Mouse (Mus musculus) gastrocnemius, adult 18-20 months (tissue): ENCODE measurements at regions not wholly inside any gene's neighbourhood (a gene's known extent, or its start where the extent isn't known, plus 50 kb on each side); places are given as distances from the start of the nearest gene placed in this dataset.
A peak's percentile ranks its signal among the peaks of the same experiment; 100 is the strongest.

Experiments
- DNase-seq: peaks from one replicate; pipeline ENCODE4 v3.0.0; 2021; ENCODE audit warnings: low spot score

DNA sequence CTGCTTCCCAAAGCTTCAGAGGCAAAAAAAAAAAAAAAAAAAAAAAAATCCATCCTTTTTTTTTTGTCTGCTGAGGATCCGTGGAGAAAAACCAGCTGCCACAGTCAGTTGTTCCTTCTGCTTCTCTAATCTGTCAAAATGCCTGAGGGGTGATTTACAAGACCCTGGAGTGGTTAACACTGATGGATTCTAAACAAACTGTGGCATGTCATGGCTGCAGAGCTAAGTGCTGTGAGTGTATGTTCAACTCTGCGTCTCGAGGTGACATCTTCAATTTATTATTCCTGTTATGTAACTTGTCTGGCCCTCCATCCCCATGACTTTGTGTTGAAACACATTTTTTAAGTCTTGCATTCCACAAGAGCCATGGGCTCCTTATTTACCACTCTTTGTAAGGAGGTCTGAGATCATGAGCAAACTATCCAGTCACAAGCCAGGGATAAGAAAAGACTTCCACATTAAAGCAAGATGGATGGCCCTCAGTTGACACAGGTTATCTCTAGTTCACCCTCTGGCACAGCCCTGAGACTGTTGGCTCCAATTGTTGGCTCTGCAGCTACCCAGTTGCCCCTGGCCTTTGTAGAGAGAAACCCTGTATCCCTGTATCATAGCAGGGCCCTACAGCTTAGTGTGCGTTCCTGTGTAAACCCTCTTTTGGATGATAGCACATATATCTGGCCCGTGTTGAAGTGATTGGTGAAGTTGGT lies 153.6 kb downstream of the Thbs2 start:
- DNase-seq, result no peak

DNA sequence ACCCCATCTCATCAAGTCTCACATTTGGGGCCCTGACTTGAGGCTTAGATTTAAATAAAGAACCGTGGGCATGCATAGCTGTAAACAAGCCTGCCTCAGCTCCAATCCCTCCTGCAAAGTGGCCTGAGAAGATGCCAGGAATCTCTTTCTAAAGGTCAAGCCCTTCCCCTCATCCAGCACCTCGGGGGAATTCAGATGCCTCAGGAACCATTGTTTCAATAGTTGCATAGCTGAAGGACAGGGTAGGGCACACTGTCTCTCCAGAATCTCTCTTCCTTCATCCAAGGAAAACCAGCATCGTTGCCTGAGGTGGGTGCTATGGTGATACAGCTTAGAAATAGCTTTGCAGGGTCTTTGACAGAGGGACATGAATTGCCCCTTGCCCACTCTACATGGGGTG lies 154.4 kb downstream of the Thbs2 start:
- no peak for DNase-seq

DNA sequence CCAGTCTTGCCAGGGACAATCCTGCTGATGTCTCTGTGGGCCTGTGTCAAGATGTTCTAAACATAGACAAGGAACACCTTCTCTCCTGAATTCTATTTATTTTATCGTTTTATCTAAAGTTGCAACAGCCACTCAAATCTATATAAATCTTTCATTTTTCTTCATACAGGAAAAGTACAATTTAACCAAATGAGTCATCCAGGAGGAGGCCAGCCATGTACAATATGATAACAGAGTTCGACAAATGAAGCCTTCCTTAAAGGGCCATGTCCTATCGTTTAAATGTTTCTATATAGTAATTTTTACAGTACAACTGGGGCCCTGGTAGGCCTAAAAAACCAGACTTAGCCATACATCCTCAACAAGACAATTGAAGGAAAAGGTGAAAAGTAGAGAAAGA lies 154.8 kb downstream of the Thbs2 start:
- no peak for DNase-seq

DNA sequence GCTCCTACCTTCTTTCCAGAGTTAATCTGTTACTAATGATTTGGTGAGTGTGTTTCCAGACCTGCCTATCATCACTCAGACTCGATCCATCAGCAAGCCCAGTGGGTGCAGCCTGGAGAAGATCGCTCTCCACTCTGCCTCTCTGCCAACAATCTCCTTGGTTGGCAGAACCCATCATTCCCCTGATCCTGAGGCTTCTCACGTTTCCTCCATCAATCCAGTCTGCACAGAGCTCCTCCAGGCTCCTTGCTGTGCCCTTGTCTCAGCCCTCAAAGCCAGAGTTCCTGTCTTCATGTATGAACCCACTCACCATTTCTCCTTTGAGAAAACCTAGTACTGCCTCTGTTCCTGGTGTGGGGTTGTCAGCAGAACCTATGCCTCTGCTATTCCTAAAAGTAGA lies 155.5 kb downstream of the Thbs2 start:
- no peak for DNase-seq

DNA sequence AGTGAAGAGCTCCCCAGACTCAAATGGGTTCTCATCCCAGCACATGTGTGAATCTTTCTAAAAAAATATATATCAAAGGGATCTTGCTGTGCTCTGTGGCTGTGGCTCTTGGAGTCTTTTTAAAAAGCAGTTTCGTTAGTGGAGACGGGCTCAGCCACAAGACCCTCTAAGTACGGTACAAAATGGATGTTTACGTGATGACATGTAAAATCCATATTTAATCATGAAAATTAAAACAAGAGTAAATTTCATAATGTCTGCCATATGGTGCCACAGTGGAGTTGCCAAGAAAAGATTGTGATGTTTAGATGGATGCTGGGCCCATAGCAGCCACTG lies 161.1 kb downstream of the Thbs2 start:
- no peak for DNase-seq

DNA sequence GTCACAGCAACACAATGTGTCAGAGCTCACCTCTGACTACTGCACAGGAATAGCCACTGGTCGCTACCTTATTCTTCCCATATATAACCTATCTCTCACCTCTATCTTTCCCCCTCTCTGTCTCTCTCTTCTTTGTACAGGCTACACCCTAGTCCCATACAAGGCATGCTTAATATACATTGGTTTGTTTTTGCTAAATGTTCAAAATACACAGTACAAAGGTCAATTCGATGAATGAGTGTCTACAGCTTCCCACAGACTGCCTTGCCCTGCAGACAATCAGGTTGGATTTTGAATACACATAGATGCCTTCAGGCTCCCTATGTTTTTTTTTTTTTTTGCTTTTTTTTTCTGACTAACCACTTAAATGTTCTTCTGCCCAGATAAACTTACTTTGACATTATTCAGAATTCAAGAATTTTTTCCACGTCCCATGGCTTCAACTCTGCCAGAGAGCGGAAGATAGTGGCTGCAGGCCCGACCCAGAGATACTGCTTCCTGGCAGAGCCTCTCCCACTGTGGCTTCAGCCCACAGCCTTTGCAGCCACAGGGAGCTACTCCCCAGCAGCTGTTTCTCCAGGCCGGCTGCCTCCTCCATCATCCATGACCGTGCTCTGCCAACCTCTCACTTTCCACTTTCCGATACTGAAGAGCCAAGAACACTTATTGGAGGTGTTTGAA lies 161.6 kb downstream of the Thbs2 start:
- DNase-seq, result no peak

DNA sequence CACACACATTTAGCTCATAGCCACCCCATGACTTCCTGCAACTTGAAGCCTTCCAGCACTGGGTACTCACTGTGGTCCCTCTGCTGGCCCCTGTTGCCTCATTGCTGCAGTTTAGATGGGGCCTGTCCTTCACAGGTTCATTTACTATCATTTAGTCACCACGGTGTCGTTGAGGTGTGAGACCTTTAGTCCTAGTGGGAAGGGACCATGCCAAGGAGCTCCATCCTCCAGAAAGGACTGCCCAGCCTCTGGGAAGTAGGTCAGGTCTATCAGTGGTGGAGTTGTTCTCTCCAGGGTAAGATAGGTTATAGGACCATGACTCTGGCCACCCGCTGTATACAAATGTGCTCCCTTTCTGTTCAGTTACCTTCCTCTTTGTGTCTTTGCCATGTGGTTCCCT lies 162.2 kb downstream of the Thbs2 start:
- DNase-seq, result no peak

DNA sequence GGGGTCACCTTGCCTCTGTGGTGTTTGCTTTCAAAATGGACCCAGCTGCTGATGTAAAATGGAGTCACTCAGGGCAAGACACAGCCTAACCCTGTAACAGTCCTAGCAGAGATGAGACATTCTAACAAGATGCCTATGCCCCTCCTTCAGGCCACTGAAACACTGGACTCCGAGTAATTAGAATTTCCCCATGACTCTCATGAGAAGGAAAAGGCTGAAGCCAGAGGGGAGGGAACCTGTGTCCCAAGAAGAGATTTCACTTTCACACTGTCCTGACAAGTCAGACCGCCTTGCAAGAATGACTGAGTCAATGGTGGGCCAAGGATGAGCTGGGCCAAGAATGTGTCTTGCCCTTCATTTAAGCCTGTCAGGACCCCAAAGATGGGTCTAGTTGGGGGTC lies 166.3 kb downstream of the Thbs2 start:
- DNase-seq, result no peak

DNA sequence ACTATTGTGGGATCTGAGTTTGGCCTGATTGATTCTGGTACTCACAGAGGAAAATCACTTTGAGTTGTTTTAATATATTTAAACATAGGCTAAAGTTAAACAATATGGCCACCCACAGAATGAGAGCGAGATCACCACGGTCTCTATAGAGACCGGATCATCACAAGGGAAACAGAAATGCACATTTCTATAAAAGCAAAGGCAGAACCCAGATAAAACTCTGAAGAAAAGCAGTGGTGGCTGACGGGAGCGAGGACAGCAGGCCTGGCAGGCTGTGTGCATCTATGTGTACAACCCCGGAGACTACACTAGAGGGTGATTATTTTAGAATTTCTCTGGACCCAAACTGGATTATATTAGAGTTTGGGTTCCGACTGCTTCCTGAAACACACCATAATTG lies 168.8 kb downstream of the Thbs2 start:
- no peak for DNase-seq

DNA sequence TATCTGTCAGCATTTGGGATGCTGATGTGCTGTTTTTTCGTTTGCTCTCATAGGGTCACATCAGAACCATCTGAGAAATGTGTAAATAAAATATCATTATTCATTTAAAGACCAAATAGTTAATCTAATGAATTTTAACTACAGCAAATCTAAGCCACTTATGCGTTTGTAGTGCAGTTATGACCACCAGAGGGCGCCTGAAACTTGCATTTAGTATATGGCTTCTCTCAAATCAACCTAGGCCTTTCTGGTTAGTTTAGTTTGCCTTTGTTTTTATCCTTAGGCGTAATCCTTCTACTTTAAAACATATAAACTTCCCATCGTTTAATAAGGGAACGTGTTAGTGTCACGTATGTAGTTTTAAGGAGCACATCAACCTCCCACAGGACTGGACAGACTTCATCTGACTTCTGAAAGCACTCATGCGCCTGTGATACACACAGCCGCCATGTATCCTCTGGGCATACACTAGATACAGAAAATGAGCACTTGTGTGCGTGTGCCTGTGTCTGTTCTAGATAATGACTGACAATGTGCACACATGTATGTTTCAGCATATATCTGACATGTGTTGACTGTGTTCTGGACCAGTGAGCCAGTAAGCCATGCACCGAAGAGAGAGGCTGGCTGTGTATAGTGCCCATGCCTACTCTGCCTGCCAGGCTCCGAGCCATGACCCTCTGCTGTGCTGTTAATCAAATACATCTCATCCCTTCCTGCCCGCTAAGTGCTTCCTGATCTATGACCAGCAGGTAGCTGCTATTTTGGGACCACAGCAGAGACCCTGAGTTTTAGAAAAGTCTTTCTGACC lies 169.4 kb downstream of the Thbs2 start:
- DNase-seq, result peak; percentile 61

DNA sequence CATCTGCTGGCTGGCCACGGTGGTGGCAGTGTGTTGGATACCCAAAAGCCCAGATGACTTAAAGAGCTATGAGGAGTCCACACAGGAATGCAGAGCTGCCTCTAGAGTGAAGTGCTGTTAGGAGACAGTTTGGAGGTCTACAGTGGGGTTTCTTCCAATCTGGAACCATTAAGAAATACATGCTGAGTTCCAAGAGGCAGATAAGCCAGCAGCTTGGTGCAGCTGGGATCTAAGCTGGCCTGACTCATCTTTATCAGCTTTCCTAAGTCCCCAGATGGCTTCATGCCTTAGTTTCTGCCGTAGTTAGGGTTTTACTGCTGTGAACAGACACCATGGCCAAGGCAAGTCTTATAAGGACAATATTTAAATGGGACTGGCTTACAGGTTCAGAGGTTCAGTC lies 172.0 kb downstream of the Thbs2 start:
- no peak for DNase-seq

DNA sequence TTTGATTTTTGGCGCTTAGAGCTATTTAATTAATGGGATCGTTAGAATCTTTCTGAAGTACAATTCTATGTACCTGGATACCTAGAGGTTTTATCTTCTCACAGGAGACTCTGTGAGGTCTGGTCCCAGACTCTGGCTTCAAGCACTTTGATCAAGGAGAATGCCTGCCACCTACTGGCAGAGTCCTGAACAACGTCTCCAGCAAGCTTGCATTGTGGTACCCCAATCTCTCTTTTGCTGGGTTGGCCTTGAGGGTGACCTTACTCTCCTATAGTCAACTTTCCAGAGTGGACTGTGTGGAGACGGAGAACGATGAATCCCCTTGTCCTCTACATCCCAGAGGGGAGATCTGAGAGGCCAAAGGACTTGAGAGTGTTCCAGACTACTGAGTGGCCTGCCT lies 173.5 kb downstream of the Thbs2 start:
- DNase-seq, result peak; percentile 61

DNA sequence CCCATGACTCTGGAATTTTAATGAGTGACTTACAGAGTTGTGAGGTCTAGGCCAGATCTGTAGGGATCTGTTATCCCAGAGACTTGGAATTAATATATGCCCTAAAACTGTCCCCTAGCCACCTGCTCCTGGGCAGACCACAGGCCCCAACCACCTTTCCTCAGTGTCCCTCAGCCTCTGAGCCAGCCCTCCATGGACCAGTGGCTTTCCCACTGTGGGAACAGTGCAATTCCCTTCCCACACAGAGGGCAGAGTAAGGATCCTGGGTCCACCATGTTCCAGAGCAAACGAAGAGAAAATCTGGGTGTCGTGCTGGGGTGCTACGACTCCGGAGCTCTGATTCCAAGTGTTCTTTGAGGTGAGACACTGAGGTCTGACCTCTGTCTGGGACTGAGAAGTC lies 174.7 kb downstream of the Thbs2 start:
- no peak for DNase-seq

DNA sequence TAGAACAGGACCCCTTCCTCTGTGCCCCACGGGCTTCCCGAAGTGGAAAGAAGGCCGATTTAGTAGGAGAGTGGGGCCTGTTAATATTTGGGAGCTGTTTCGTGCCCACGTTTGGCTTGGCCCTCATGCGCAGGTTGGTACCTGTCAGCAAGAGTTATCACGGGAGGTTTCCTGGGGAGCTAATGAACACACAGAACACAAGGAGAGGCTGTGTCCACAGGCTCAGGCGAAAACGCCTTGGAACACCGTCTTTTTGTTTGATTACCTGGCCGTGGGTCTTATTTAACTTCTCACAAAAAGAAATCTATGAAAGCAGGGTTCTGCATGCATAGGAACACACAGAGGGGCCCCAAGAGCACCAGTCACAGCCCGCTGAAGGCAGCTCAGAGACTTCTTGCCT lies 175.8 kb downstream of the Thbs2 start:
- no peak for DNase-seq

DNA sequence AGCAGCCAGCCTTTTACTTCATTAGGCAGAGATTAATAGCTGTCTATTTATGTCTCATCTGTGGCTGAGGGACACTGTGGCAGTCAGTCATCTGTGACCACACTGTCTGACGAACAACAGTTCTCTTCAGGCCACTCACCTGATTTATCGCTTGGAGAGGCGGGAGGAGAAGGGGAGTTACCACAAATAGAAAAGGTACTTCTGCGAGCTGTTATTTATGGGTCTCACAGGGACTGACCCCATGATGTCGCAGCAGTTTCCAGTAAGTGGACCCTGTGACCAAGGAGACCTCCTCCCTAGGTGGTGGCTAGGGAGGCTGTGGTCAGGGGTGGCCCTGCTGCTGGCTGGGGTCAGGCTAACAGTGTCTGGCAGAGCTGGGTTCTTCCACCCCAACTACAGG lies 176.7 kb downstream of the Thbs2 start:
- no peak for DNase-seq

DNA sequence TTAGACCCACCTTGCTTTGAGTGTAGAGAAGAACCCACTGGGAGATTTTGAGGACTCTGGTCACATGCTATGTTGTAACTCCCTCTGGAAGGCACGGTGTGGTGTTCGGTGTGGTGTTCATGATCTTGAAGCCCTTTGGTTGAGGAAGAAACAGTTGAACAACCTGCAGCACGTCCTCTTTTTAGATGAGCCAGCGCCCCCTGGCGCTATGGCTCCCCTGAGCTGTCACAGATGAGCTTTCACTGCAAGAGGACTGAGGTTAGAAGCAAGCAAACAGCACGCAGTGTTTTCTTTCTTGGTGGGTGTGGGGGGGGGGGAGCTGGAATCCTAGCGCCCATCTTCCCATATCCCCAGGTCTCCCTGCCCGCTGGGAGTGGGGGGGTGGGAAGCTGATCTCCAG lies 177.9 kb downstream of the Thbs2 start:
- peak; percentile 33 for DNase-seq

DNA sequence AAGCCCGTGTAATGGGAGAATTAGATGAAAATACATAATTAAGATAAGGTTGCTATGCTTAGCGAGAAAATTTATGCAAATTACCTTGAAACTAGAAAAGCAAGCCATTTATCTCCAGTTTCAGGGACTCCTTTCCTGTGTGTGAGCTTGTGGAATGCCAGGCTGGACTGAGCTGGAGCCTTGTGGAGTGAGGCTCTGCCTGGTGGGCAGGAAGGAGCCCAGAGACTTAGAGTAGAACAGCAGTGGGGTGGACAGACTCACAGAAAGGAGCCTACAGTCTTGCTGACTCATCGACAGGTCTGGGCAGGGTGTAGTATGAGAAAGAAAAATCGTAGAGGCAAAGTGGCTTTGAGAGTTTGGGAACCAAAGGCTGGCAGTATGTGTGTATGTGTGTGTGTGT lies 180.6 kb downstream of the Thbs2 start:
- DNase-seq, result no peak

DNA sequence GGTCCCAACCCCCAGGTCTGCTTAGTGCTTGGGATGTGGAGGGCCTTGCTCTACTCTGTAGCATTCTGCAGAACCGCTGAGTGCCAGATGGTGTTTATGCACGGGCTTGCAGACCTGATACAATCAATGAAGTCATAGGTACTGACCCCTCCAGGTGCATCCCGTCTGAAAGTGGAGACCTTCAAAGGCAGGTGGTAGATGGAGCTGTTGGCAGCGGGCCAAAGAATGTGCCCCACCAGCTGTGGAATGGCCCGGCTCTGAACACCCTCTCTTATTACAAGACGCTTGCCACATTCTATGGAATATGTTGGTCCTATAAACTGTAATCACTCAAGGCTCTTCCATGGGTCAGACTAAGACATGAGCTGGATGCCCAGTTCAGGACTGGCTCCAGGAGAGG lies 183.5 kb downstream of the Thbs2 start:
- no peak for DNase-seq

DNA sequence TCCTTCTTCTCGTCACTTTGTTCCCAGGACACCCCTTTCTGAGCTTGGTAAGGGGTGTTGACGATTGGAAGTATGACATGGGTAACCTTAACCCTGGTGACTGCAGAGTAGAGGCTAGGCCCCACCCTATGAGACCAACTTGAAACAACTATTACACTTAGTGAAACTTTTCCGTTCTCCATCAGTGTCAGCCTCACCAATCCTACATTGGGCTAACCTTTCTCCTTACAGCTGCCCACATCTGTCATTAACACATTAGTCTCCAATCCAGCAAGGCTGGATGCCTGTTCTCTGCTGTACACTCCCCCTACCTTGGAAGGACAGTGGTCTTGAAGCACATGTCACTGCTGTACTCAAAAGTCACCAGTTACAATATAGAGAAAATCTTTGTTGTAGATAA lies 186.9 kb downstream of the Thbs2 start:
- DNase-seq, result no peak

DNA sequence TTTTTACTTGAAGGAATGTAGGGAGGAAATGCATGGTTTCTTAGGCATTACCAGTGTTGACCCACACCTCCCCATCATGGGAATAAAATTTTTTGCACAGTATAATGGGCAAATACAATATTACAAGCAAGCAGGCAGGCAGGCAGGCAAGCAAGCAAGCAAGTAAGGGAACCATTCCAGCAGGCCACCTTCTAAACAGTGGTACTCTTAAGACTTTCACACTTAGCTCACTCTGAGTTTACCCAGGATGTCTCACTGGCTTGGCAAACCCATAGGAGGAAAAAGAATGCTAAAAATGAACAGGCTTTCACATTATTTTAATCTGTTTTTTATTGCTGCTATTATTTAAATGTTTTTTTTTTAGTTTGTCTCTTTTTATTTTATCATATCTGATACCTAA lies 187.9 kb downstream of the Thbs2 start:
- DNase-seq, result no peak

DNA sequence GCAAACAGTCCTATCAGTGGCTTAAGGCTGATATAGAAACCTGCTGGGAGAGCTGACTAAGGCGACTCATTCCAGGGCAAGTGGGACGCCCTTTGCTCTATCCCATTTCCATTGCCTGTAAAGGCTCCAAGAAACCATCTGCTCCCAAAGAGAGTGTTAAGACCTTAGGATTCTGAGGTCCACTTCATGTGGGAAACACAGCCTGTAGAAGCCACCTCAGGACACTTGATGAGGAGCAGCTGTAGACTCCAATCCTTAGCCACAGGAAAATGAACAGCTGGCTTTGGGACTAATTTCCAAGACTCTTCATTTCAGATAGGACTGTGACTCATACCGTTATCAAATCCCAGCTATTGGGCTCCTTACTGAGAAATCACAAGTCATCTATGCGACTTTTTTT lies 188.6 kb downstream of the Thbs2 start:
- no peak for DNase-seq

DNA sequence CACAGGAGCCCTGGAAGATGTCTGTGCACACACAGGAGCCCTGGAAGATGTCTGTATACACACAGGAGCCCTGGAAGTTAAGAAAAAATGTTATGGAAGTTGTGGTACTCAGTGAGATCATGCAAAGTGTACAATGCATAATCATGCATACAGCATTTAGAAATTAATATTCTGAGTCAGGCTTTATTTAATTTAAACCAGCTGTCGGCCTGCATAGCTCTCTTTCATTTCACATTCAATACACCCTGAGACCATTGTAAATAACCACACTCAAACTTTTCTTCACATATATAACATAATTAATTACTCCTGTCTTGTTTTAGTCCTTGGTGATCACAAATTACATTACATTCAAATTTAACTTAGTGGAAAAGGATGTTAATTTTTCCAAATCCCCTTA lies 190.4 kb downstream of the Thbs2 start:
- DNase-seq, result no peak

DNA sequence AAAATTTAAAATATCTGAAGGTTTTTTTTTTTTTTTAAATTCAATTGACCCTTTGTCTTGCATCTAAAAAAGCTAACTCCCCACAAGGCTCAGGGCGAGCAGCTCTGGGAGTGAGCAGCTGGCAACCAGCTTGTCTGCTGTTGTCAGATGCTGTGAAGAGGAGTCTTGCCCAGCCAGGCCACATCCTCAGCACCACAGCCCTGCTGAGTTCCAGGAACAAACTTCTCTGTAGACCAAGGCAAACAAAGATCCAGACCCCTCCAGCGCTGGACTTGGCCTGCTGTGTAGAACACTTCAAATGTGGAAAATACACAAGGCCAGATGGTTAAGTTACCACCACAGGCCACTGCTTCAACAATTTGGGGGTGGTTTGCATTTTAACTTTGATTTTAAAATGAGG lies 192.7 kb downstream of the Thbs2 start:
- no peak for DNase-seq
